Mouse (Mus musculus) hindbrain, embryonic 16.5 days (tissue): ENCODE results near the gene Cep350. TPM values are rescaled to one million over a fixed set of nuclear protein-coding genes. Genes with fewer than 3 reads are reported as not detected.

Experiments used
- ATAC-seq: fragments of 200-750 bp; cut with Nextera tagmentation; 2 replicates; pipeline ENCODE4 v1.8.0; 2017; ENCODE audit warnings: moderate TSS enrichment, moderate library complexity
- H3K27ac ChIP-seq: fragments of 300-500 bp; sonication (generic); 2 replicates; pipeline ENCODE4 v1.5.1; 2014; ENCODE audit warnings: low read depth, mild to moderate bottlenecking, control low read depth, low read length, moderate library complexity
- H3K27me3 ChIP-seq: fragments of 300-500 bp; sonication (generic); replicated peaks from 2 replicates; pipeline ENCODE4 v1.6.1; 2014; ENCODE audit warnings: low read length; ENCODE audit not compliant: control insufficient read depth, insufficient read depth
- H3K36me3 ChIP-seq: fragments of 300-500 bp; sonication (generic); 2 replicates; pipeline ENCODE4 v1.6.1; 2014; ENCODE audit warnings: mild to moderate bottlenecking, low read length, moderate library complexity, mixed read lengths; ENCODE audit not compliant: control insufficient read depth, insufficient read depth
- H3K4me1 ChIP-seq: fragments of 300-500 bp; sonication (generic); 2 replicates; pipeline ENCODE4 v1.6.1; 2014; ENCODE audit warnings: low read depth, low read length; ENCODE audit not compliant: control insufficient read depth, insufficient read depth
- H3K4me2 ChIP-seq: fragments of 300-500 bp; sonication (generic); 2 replicates; pipeline ENCODE4 v1.6.1; 2014; ENCODE audit warnings: mild to moderate bottlenecking, low read length, control low read depth, moderate library complexity
- H3K4me3 ChIP-seq: fragments of 300-500 bp; sonication (generic); 2 replicates; pipeline ENCODE4 v1.5.1; 2014; ENCODE audit warnings: mild to moderate bottlenecking, low read length, control low read depth, moderate library complexity
- H3K9ac ChIP-seq: fragments of 300-500 bp; sonication (generic); 2 replicates; pipeline ENCODE4 v1.6.1; 2014; ENCODE audit warnings: low read depth, mild to moderate bottlenecking, control low read depth, low read length, moderate library complexity
- H3K9me3 ChIP-seq: fragments of 300-500 bp; sonication (generic); 2 replicates; pipeline ENCODE4 v1.6.1; 2014; ENCODE audit warnings: mild to moderate bottlenecking, low read length, moderate library complexity; ENCODE audit not compliant: control insufficient read depth
- WGBS: fragments of 180-500 bp; shearing (Covaris S2); extraction: QIAGEN DNeasy Blood & Tissue Kit; methylation state at CpG from one replicate; pipeline ENCODE4 v1.1.7; 2014; 5-methylcytosine and 5-hydroxymethylcytosine counted together
- polyA plus RNA-seq: library from polyadenylated mRNA; unstranded; fragments of >200 nt; fragmentation: Nextera tagmentation; extraction: Ambion mirVana; gene quantifications from 2 replicates; pipeline ENCODE4 v1.2.1, GENCODE M21; 2015

Cep350 gene
- polyA plus RNA-seq = 8.5 and 8.7 TPM in 2 replicates

- peak within 1 kb of the TSS; percentile 99 for H3K9ac ChIP-seq
- ATAC-seq = peak; percentile 99
- no peaks in the 10 kb centered on the region for H3K27me3 ChIP-seq
- H3K4me3 ChIP-seq = peak within 1 kb of the TSS; percentile 98
- H3K9me3 ChIP-seq = no peaks in the 10 kb centered on the region
- under 1% methylated on average over 48 of the region's 57 CpGs for WGBS
- H3K27ac ChIP-seq = peak within 1 kb of the TSS; percentile 97
- H3K4me1 ChIP-seq = peaks cover 16% of the 10 kb centered on the region
- H3K36me3 ChIP-seq = no peaks in the 10 kb centered on the region
- H3K4me2 ChIP-seq = peak within 1 kb of the TSS; percentile 81
These were observed at the start of gene Cep350 for GRCm38 (mm10) chr1:155973068-155973718. Gene Cep350 (minus strand): TSS chr1:155973255.

DNA sequence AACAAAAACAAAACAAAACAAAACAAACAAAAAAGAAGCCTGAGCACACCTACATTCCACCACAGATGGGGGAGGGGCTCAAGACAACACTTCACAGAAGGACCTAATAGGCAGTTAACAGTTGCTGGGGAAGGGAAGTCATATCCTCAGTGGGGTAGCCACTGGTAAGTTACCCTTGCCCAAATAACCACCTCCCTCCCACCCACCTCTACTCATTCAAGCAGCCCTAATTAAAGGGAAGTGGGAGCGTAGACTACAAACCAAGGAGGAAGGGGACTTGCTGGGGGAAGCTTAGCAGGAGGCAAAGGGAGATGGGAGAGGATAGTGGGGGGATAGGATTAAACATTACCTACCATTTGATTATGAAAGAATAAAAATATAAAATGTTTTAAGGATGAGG lies 47.3 kb upstream of the Cep350 start:
- no peak overlapping the region for H3K4me2 ChIP-seq
- H3K4me1 ChIP-seq = no peaks in the 10 kb centered on the region
- H3K9ac ChIP-seq = no peak overlapping the region
- no peaks in the 10 kb centered on the region for H3K27me3 ChIP-seq
- peaks cover 21% of the 10 kb centered on the region for H3K36me3 ChIP-seq
- H3K4me3 ChIP-seq = no peak overlapping the region
- no peak for ATAC-seq
- H3K27ac ChIP-seq = no peak overlapping the region
- WGBS = 97% methylated on average over 1 of the region's 1 CpGs
- H3K9me3 ChIP-seq = no peaks in the 10 kb centered on the region

DNA sequence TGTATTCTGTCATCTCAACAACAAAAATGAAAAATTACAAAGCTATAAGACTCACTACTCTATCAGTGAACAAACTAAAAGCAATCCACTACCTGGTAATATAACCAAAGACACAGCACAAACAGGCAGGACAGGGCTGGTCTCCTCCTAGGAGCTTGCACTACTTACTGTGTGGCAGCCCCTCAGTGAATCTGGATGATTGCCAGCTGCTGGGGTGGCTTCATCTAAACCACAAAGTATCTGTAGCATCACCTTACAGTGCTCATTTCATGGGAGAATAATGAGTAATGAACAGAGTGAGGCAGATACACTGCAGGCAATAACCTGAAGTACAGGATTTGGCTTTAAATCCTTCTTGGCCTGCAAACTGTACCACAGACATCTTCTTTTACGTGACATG lies 46.7 kb upstream of the Cep350 start:
- Histone ChIP-seq H3K4me3 (no peak overlapping the region), H3K27me3 (no peaks in the 10 kb centered on the region), H3K36me3 (peaks cover 23% of the 10 kb centered on the region), H3K9ac (no peak overlapping the region), H3K27ac (no peak overlapping the region), H3K9me3 (no peaks in the 10 kb centered on the region), H3K4me2 (no peak overlapping the region), H3K4me1 (no peaks in the 10 kb centered on the region)
- ATAC-seq = no peak
- WGBS = 100% methylated on average over 1 of the region's 1 CpGs

- no peaks in the 10 kb centered on the region for H3K27me3 ChIP-seq
- WGBS = 100% methylated on average over 1 of the region's 1 CpGs
- ATAC-seq = no peak
- no peak overlapping the region for H3K4me2 ChIP-seq
- no peak overlapping the region for H3K27ac ChIP-seq
- peaks cover 20% of the 10 kb centered on the region for H3K36me3 ChIP-seq
- H3K4me3 ChIP-seq = no peak overlapping the region
- H3K9ac ChIP-seq = no peak overlapping the region
- no peaks in the 10 kb centered on the region for H3K9me3 ChIP-seq
- H3K4me1 ChIP-seq = no peaks in the 10 kb centered on the region
These were observed 35.9 kb upstream of the Cep350 start for GRCm38 (mm10) chr1:156009003-156009402.

GRCm38 (mm10) chr1:156005906-156006305 lies 32.9 kb upstream of the Cep350 start:
- Histone ChIP-seq H3K4me2 (no peak overlapping the region), H3K4me3 (no peak overlapping the region), H3K36me3 (peaks cover 12% of the 10 kb centered on the region; the same call in 1 of the 2 replicates), H3K9me3 (no peaks in the 10 kb centered on the region), H3K4me1 (no peaks in the 10 kb centered on the region), H3K9ac (no peak overlapping the region), H3K27ac (no peak overlapping the region), H3K27me3 (no peaks in the 10 kb centered on the region)
- ATAC-seq = no peak
- WGBS = 92% methylated on average over 11 of the region's 11 CpGs

DNA sequence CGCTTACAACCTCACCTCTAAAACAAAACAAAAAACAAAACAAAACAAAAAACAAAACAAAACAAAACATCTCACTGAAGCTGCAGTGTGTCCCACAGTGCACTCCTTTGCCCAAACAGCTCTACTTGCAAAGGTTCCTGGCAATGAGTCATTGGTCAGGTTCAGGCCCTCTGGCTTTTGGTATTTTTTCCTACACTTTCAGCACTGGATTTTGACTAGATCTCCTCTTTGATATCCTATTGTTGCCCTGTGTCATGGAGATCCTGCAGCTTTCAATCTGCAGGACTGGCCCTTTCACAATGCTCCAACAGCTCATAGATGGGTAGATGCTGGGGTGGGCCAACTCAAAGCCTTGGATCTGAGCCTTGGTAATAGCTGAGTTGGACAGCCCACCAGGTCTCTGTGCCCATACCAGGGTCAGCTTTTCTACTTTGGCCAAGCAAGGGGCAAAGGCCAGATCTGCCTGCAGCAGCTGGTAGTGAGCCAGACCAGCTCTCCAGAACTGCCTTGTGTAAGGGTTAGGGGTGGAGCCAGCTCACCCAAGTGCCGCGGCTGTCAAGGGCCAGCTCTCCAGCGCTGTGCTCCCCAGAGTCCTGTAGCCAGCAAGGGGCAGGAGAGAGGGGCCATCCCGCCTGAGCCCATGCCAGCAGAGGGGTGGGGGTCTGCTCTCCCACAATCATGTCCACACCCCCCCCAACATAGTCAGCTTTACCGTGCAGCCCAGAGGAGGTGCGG lies 30.3 kb upstream of the Cep350 start:
- ATAC-seq = peak; percentile 67; the same call in 1 of the 2 replicates

GRCm38 (mm10) chr1:156002366-156002765 lies 29.3 kb upstream of the Cep350 start:
- 90% methylated on average over 8 of the region's 8 CpGs for WGBS

More for the DNA sequence above, 30.3 kb upstream of the Cep350 start:
- H3K27me3 ChIP-seq = no peaks in the 10 kb centered on the region
- no peak overlapping the region for H3K27ac ChIP-seq
- H3K4me1 ChIP-seq = no peaks in the 10 kb centered on the region
- H3K4me2 ChIP-seq = no peak overlapping the region
- H3K4me3 ChIP-seq = no peak overlapping the region
- H3K9me3 ChIP-seq = no peaks in the 10 kb centered on the region
- peaks cover 12% of the 10 kb centered on the region; the same call in 1 of the 2 replicates for H3K36me3 ChIP-seq
- H3K9ac ChIP-seq = no peak overlapping the region
- WGBS = 74% methylated on average over 7 of the region's 7 CpGs

DNA sequence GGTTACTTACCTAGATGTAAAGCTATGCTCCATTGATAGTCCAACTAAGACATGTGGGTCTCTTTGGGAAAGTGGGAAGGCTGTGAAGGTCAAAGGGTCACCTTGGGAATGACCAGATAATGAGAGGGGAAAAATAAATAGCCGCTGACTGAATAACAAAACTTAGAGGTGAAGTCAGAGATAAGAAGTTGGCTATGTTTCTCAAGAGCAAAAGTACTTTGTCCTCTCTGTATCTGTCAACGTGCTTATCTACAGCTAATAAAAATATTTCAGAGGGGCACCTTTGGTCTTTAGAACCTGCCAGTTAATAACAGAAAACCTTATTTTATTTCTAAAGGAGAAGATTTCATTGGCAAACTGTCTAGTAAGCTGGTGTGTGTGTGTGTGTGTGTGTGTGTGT lies 22.6 kb upstream of the Cep350 start:
- Histone ChIP-seq H3K4me3 (no peak overlapping the region), H3K27ac (no peak overlapping the region), H3K27me3 (no peaks in the 10 kb centered on the region), H3K9ac (no peak overlapping the region), H3K36me3 (no peaks in the 10 kb centered on the region), H3K4me2 (no peak overlapping the region), H3K4me1 (no peaks in the 10 kb centered on the region), H3K9me3 (no peaks in the 10 kb centered on the region)
- ATAC-seq = no peak
- 88% methylated on average over 2 of the region's 2 CpGs for WGBS

More at GRCm38 (mm10) chr1:156002366-156002765, 29.3 kb upstream of the Cep350 start:
- H3K4me1 ChIP-seq = no peaks in the 10 kb centered on the region
- no peak overlapping the region for H3K4me3 ChIP-seq
- H3K9ac ChIP-seq = no peak overlapping the region
- ATAC-seq = no peak
- no peak overlapping the region for H3K27ac ChIP-seq
- peaks cover 9% of the 10 kb centered on the region; the same call in 1 of the 2 replicates for H3K36me3 ChIP-seq
- H3K9me3 ChIP-seq = no peaks in the 10 kb centered on the region
- no peaks in the 10 kb centered on the region for H3K27me3 ChIP-seq
- no peak overlapping the region for H3K4me2 ChIP-seq

GRCm38 (mm10) chr1:155994524-155994923 lies 21.5 kb upstream of the Cep350 start:
- WGBS = 80% methylated on average over 2 of the region's 2 CpGs
- ATAC-seq = no peak

More at GRCm38 (mm10) chr1:155994524-155994923, 21.5 kb upstream of the Cep350 start:
- Histone ChIP-seq H3K9ac (no peak overlapping the region), H3K9me3 (no peaks in the 10 kb centered on the region), H3K4me3 (no peak overlapping the region), H3K27ac (no peak overlapping the region), H3K36me3 (no peaks in the 10 kb centered on the region), H3K4me2 (no peak overlapping the region), H3K4me1 (no peaks in the 10 kb centered on the region), H3K27me3 (no peaks in the 10 kb centered on the region)
